In genomic region chr13:119400166-119400565, GRCm38 (mm10) we compare ENCODE assay signal across 11 mouse cellular contexts. TPM values are rescaled to one million over a fixed set of nuclear protein-coding genes. Genes with fewer than 3 reads are reported as not detected.
DNase-seq lines count a peak whose midpoint lies in the region; ATAC-seq and TF ChIP-seq lines count a peak whose summit lies in the region.
"Had no signal": no experiment of that assay in that cellular context is flagged by ENCODE, and none has a peak within 500 bp of the region (broad histone marks: within the 10 kb centered on the region; RNA-seq: fewer than 3 reads in every experiment).

No protein-coding gene starts in this region.

- H3K36me3 ChIP-seq in kidney, adult 2 months (ENCODE audit: control insufficient read depth, insufficient read depth, low read length): peaks cover 1% of the 10 kb centered on the region; the same call in 1 of the 2 replicates
- peaks cover 18% of the 10 kb centered on the region for H3K36me3 ChIP-seq in small intestine, adult 2 months (ENCODE audit: control insufficient read depth, insufficient read depth, low read length)

- no peak overlapping the region for H3K27ac ChIP-seq in kidney, adult 2 months (ENCODE audit: insufficient read depth, low read depth, low read length)
- H3K27ac ChIP-seq in small intestine, adult 2 months (ENCODE audit: insufficient read depth, low read depth, low read length): no peak overlapping the region

- no peaks in the 10 kb centered on the region for H3K27me3 ChIP-seq in kidney, adult 2 months (replicated peaks; ENCODE audit: control insufficient read depth, insufficient read depth, low read length)
- H3K27me3 ChIP-seq in small intestine, adult 2 months (ENCODE audit: control insufficient read depth, insufficient read depth, low read length): no peaks in the 10 kb centered on the region

- 61% methylated on average over 8 of the region's 8 CpGs for WGBS in kidney, adult 2 months
- 34% methylated on average over 8 of the region's 8 CpGs for WGBS in small intestine, adult 2 months

- intact Hi-C loops in left cerebral cortex, postnatal 4 days (cut with DNase I): no loop called here
- intact Hi-C loops in left cerebral cortex, postnatal 14 days (cut with DNase I): no loop called here

- H3K4me1 ChIP-seq in kidney, adult 2 months (ENCODE audit: control insufficient read depth, insufficient read depth, low read length): peaks cover 13% of the 10 kb centered on the region; the same call in 1 of the 2 replicates
- H3K4me1 ChIP-seq in small intestine, adult 2 months (ENCODE audit: control insufficient read depth, insufficient read depth, insufficient read length, low read length): peaks cover 15% of the 10 kb centered on the region

- no peak for TF ChIP-seq POLR2A in kidney, adult 2 months (IDR thresholded peaks at IDR 0.05; ENCODE audit: low read depth, low read length)
- no peak for TF ChIP-seq POLR2A in small intestine, adult 2 months (IDR thresholded peaks at IDR 0.05; ENCODE audit: low read depth, low read length)

- no peak overlapping the region for H3K4me3 ChIP-seq in kidney, adult 2 months (ENCODE audit: insufficient read depth, low read depth, low read length)
- H3K4me3 ChIP-seq in small intestine, adult 2 months (ENCODE audit: low read depth, low read length): no peak overlapping the region

- TF ChIP-seq CTCF in kidney, adult 2 months (conservative IDR thresholded peaks at IDR 0.05; ENCODE audit: insufficient read depth, insufficient read length, low read depth, low read length): peak; percentile 81
- TF ChIP-seq CTCF in small intestine, adult 2 months (IDR thresholded peaks at IDR 0.05; ENCODE audit: extremely low read depth, insufficient read length, insufficient replicate concordance, low read depth, low read length): peak; percentile 62; the same call in 1 of the 2 replicates

- no peak for ATAC-seq in megakaryocyte, adult 5-6 weeks (ENCODE audit: poor library complexity, severe bottlenecking)
- ATAC-seq: hindbrain, embryonic 16.5 days had no signal

- DNase-seq in adrenal gland, adult (ENCODE audit: inconsistent age in 2 of 2, low spot score in 1 of 2): peak; percentile 71 to 84
- DNase-seq in adrenal gland, adult 18-20 months (ENCODE audit: low spot score in 2 of 2): no peak
- peak; percentile 15 for DNase-seq in left cerebral cortex, postnatal 4 days
- no peak for DNase-seq in left cerebral cortex, postnatal 14 days (ENCODE audit: low spot score in 2 of 2)
- DNase-seq in kidney, adult 2 months: peak; percentile 94
- DNase-seq in embryo, embryonic 9.5 days (ENCODE audit: extremely low spot score): no peak
- DNase-seq: lung, embryonic 14.5 days; thymus, adult 18-20 months had no signal

RNA-seq across cellular contexts. Expression of gene Paip1, which starts 28.2 kb away (rescaled TPM):
- 100 to 1,000 TPM in 1 of 2 experiments, 10 to 100 TPM in 1; 94.4 to 141 TPM for total RNA-seq in adrenal gland, adult 18-20 months (2021)
- 100 to 1,000 TPM; 115 to 124 TPM for total RNA-seq in left cerebral cortex, postnatal 4 days (2021)
- 100 to 1,000 TPM in 1 of 2 experiments, 10 to 100 TPM in 1; 96.3 to 101 TPM for total RNA-seq in left cerebral cortex, postnatal 14 days (2021)
- 19.8 and 23.9 TPM in 2 replicates for polyA plus RNA-seq in kidney, adult 2 months (2012; rRNA removed)
- polyA plus RNA-seq in small intestine, adult 2 months (2012; rRNA removed): 5.9 and 10.7 TPM in 2 replicates
- total RNA-seq in megakaryocyte, adult 5-6 weeks (2015): 59.1 and 65.9 TPM in 2 replicates
- total RNA-seq in megakaryocyte, adult 5-6 weeks (2017): 57.1 and 58.9 TPM in 2 replicates

Comparison
In these comparisons a context has a peak if more than half of its experiments do, and no peak if none do; other contexts are left out.
1. DNase-seq: peak in adrenal gland, adult (2 of 2), left cerebral cortex, postnatal 4 days (single experiment) and kidney, adult 2 months (single experiment); none in adrenal gland, adult 18-20 months (0 of 2), left cerebral cortex, postnatal 14 days (0 of 2) and embryo, embryonic 9.5 days (single experiment).